Mouse (Mus musculus): ENCODE measurements around the gene C8b.

C8b gene

GRCm38 (mm10) chr4:104810710-104811286 lies 44.7 kb downstream of the C8b start:
- DNase-seq, result no peak

GRCm38 (mm10) chr4:104813617-104814016 lies 47.5 kb downstream of the C8b start:
- no peak for DNase-seq

- no peak for DNase-seq
Observed at GRCm38 (mm10) chr4:104816519-104817232, 50.6 kb downstream of the C8b start.

- peak; percentile 12 to 33 for DNase-seq
Observed at GRCm38 (mm10) chr4:104817509-104817908, 51.4 kb downstream of the C8b start.

- DNase-seq, result no peak
Observed at GRCm38 (mm10) chr4:104818986-104819385, 52.9 kb downstream of the C8b start.

- DNase-seq, result no peak
Observed at GRCm38 (mm10) chr4:104819891-104820290, 53.8 kb downstream of the C8b start.

- DNase-seq, result no peak
Observed at GRCm38 (mm10) chr4:104823597-104824101, 57.5 kb downstream of the C8b start.

GRCm38 (mm10) chr4:104824381-104825077 lies 58.4 kb downstream of the C8b start:
- peak in 1 of 2 experiments; percentile 14 for DNase-seq

- DNase-seq, result peak; percentile 37 to 40
Observed at GRCm38 (mm10) chr4:104828939-104829338, 62.8 kb downstream of the C8b start.

GRCm38 (mm10) chr4:104835096-104835495 lies 69.0 kb downstream of the C8b start:
- no peak for DNase-seq

- DNase-seq, result no peak
Observed at GRCm38 (mm10) chr4:104838342-104838741, 72.2 kb downstream of the C8b start.

- DNase-seq, result no peak
Observed at GRCm38 (mm10) chr4:104842204-104842603, 76.1 kb downstream of the C8b start.

GRCm38 (mm10) chr4:104843546-104843945 lies 77.4 kb downstream of the C8b start:
- no peak for DNase-seq
